Mouse (Mus musculus) kidney, embryonic 15.5 days (tissue): ENCODE results near the gene Bptf. TPM values are rescaled to one million over a fixed set of nuclear protein-coding genes. Genes with fewer than 3 reads are reported as not detected.
A peak's percentile ranks its signal among the peaks of the same experiment; 100 is the strongest.
"Not testable (repeated sequence)": the region's sequence is repeated elsewhere in the genome, so short reads cannot be mapped to it uniquely, and the experiment has no call there.

Experiments used
- ATAC-seq: fragments of 200-750 bp; cut with Nextera tagmentation; replicated peaks from 2 replicates; pipeline ENCODE4 v1.8.0; 2017; ENCODE audit warnings: moderate TSS enrichment; ENCODE audit not compliant: low FRiP score
- H3K27ac ChIP-seq: fragments of 300-500 bp; sonication (generic); 2 replicates; pipeline ENCODE4 v1.5.1; 2015; ENCODE audit warnings: mild to moderate bottlenecking, inconsistent platforms
- H3K27me3 ChIP-seq: fragments of 300-500 bp; sonication (generic); 2 replicates; pipeline ENCODE4 v1.6.1; 2015; ENCODE audit warnings: inconsistent platforms
- H3K36me3 ChIP-seq: fragments of 300-500 bp; sonication (generic); 2 replicates; pipeline ENCODE4 v1.6.1; 2015; ENCODE audit warnings: inconsistent platforms
- H3K4me1 ChIP-seq: fragments of 300-500 bp; sonication (generic); 2 replicates; pipeline ENCODE4 v1.6.1; 2015; ENCODE audit warnings: inconsistent platforms
- H3K4me2 ChIP-seq: fragments of 300-500 bp; sonication (generic); 2 replicates; pipeline ENCODE4 v1.6.1; 2015; ENCODE audit warnings: moderate library complexity, mild to moderate bottlenecking, inconsistent platforms
- H3K4me3 ChIP-seq: fragments of 300-500 bp; sonication (generic); replicated peaks from 2 replicates; pipeline ENCODE4 v1.5.1; 2015; ENCODE audit warnings: mild to moderate bottlenecking, inconsistent platforms
- H3K9ac ChIP-seq: fragments of 300-500 bp; sonication (generic); 2 replicates; pipeline ENCODE4 v1.6.1; 2015; ENCODE audit warnings: mild to moderate bottlenecking, inconsistent platforms
- H3K9me3 ChIP-seq: fragments of 300-500 bp; sonication (generic); replicated peaks from 2 replicates; pipeline ENCODE4 v1.6.1; 2016; ENCODE audit warnings: inconsistent platforms
- WGBS: fragments of 180-500 bp; shearing (Covaris S2); methylation state at CpG from one replicate; pipeline ENCODE4 v1.1.7; 2015; ENCODE audit warnings: mixed read lengths; 5-methylcytosine and 5-hydroxymethylcytosine counted together
- polyA plus RNA-seq: library from polyadenylated mRNA; unstranded; fragments of >200 nt; fragmentation: Nextera tagmentation; extraction: Ambion mirVana; gene quantifications from 2 replicates; pipeline ENCODE4 v1.2.1, GENCODE M21; 2015

The Bptf gene
- 31.4 and 35.0 TPM in 2 replicates for polyA plus RNA-seq

DNA sequence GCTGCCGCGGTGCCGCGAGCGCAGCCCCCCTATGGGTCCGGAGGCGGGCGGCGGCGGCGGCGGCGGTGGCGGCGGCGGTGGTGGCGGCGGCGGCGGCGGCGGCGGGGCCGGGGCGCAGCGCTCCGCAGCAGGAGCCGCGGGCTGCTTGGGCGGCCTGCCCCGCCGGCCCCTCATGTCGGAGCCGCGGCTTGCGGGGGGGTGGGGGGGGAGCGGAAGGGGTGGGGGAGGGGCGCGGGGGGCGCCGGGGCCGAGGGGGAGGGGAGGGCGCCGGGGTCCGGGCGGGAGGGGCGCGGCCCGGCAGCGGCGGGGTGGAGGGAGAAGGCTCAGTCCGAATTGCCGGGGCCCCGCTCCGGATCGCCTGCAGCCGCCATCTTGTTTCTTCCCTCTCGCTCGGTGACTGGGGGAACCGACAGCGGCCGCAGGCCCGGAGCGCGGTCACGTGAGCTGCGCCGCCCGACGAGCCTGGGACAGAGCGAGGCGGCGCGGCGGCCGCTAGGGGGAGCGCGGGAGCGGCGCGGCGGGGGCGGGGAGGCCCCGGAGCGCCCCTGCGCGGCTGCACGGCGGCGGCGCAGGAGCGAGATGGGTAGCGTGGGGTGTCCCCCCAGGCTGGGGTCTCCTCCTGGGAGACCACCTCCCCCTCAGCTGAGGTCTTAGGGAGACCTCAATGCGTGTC is at the start of gene Bptf:
TSS of gene Bptf (minus strand) at position 379 of the 673 bp plus-strand sequence.
- H3K27ac ChIP-seq = peak within 1 kb of the TSS; percentile 97
- H3K27me3 ChIP-seq = no peaks in the 10 kb centered on the region

DNA sequence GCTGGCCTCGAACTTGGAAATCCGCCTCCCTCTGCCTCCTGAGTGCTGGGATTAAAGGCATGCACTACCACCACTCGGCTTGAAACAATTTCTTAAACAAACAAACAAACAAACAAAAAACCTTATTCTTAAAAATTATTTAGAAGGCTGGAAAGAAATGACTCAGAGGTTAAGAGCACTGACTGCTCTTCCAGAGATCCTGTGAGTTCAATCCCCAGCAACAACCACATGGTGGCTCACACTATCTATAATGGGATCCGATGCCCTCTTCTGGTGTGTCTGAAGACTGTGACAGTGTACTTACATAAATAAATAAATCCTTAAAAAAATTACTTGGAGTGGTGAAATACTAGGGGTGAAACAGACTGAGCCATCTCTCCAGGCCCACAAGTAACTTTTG is 29.3 kb upstream of the Bptf start:
- H3K36me3 ChIP-seq = peaks cover 11% of the 10 kb centered on the region
- no peak for ATAC-seq
- H3K4me1 ChIP-seq = no peaks in the 10 kb centered on the region
- no peak overlapping the region for H3K9ac ChIP-seq
- no peaks in the 10 kb centered on the region for H3K27me3 ChIP-seq
- WGBS = 74% methylated on average over 4 of the region's 4 CpGs
- no peak overlapping the region for H3K27ac ChIP-seq
- H3K4me3 ChIP-seq = no peak overlapping the region
- H3K4me2 ChIP-seq = no peak overlapping the region
- no peaks in the 10 kb centered on the region for H3K9me3 ChIP-seq

More for the DNA sequence above, at the start of gene Bptf:
- Histone ChIP-seq H3K4me1 (peaks cover 24% of the 10 kb centered on the region), H3K4me3 (peak within 1 kb of the TSS; percentile 91), H3K9me3 (no peaks in the 10 kb centered on the region), H3K4me2 (peak within 1 kb of the TSS; percentile 90), H3K9ac (peak within 1 kb of the TSS; percentile 96), H3K36me3 (no peaks in the 10 kb centered on the region)
- peak; percentile 99 for ATAC-seq
- under 1% methylated on average over 39 of the region's 94 CpGs for WGBS

DNA sequence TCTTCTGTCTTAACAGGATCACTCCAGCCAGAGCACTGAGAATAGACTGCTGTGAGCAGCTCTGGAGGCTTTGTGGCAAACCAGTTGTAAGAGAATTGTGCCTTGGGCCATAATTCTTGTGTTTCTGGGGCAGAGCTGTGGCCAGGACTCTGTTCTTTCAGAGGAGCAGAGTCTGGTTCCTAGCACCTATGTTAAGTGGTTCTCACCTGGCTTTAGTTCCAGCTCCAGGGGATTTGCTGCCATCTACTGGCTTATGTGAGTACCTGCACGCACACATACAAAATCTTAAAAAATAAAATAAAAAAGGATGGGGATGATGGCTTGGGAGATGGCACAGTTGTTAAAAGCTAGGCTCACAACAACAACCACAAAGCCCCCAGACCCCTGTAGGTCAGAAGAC is 27.1 kb upstream of the Bptf start:
- Histone ChIP-seq H3K4me1 (no peaks in the 10 kb centered on the region), H3K27ac (no peak overlapping the region), H3K9me3 (no peaks in the 10 kb centered on the region), H3K4me3 (no peak overlapping the region), H3K27me3 (no peaks in the 10 kb centered on the region), H3K9ac (no peak overlapping the region), H3K36me3 (no peaks in the 10 kb centered on the region), H3K4me2 (no peak overlapping the region)
- no peak for ATAC-seq
- 47% methylated on average over 1 of the region's 1 CpGs for WGBS

DNA sequence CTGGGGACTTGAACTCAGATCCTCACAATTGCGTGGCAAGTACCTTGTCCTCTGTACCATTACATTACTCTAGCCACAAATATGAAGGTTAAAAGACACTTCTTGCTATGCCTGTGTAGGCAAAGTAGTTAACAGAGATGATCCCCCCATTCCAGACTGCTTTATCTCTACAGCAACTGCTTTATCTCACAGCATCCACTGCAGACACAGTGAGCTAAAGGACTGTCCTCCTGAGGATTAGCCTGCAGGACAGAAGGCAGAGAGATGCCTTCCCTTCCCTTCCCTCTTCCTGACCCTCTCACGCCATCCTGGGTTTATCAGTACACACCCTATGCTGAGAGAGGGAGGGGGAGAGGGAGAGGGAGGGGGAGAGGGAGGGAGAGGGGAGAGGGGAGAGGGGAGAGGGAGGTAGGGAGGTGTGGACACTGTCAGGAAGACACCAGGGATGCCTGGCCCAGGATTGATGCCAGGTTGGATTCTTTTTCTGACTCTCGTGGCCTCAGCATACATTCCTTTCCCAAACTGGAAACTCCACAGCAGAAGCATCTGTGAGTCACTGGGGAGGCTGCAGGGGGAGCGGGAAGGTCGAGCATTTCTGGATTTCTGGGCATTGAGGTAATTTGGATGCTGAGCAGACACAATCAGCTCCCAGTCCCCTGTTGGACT is 25.2 kb upstream of the Bptf start:
- no peak overlapping the region for H3K4me3 ChIP-seq
- no peaks in the 10 kb centered on the region for H3K4me1 ChIP-seq
- no peaks in the 10 kb centered on the region for H3K9me3 ChIP-seq
- no peak overlapping the region for H3K4me2 ChIP-seq
- H3K27ac ChIP-seq = no peak overlapping the region
- H3K9ac ChIP-seq = no peak overlapping the region
- no peak for ATAC-seq
- H3K27me3 ChIP-seq = no peaks in the 10 kb centered on the region
- WGBS = 47% methylated on average over 5 of the region's 5 CpGs
- H3K36me3 ChIP-seq = no peaks in the 10 kb centered on the region

DNA sequence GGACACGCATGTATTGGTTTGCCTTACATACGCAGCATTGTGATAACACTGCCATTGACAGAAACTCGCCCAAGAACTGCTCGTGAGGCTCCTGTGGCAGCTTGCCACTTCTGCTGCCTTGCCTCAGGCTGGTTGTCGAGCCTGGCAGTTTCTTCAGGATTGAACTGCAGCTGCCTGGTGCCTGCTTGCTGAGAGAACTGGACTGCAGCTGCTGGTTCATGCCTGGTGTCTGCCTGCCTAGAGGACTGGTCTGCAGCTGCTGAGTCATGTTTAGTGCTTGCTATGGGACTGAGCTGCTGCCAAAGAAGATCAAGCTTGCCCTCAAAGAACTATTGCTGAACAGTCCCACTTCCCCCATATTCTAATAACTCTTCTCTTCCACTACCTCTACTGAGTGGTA is 23.4 kb upstream of the Bptf start:
- no peak overlapping the region for H3K9ac ChIP-seq
- H3K27ac ChIP-seq = no peak overlapping the region
- no peak overlapping the region for H3K4me3 ChIP-seq
- no peaks in the 10 kb centered on the region for H3K36me3 ChIP-seq
- no peaks in the 10 kb centered on the region for H3K9me3 ChIP-seq
- no peak for ATAC-seq
- no peak overlapping the region for H3K4me2 ChIP-seq
- H3K4me1 ChIP-seq = no peaks in the 10 kb centered on the region
- H3K27me3 ChIP-seq = no peaks in the 10 kb centered on the region
- 88% methylated on average over 5 of the region's 5 CpGs for WGBS

DNA sequence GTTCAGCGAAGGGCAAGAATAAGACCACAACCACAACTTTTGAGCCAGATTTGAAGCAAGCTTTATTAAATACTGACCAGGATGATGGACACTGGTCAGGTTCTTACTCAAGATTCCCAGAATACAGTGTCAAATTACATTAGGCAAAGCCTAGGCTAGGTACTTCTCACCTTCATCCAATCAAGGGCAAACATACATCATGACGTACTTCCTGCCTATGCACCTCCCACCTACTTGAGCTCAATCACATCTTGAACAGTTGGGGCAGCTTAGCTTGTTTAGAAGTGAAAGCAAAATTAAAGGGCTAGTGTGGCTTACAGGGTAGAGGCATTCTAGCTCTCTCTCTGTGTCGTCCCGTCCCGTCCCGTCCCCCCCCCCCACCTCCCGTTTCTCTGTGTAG is 22.5 kb upstream of the Bptf start:
- 82% methylated on average over 7 of the region's 7 CpGs for WGBS

DNA sequence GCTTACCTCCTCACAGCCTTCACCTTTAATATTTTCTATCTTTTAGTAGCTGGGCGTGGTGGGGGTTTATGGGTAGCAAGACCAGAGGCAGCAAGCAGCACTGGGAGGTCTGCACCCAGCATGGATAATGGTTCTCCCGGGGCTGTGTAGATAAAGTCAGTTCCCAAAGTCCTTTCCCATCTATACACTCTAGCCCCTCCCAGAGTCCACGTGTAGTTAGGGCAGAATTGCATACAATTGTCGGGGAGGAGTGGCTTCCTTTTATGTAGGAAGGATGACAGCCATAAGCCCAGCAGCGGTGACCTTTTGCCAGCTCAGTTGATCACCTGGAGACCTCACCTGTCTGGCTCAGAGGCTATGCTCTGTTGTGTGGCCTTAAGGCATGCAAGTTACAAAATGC is 21.7 kb upstream of the Bptf start:
- no peaks in the 10 kb centered on the region for H3K9me3 ChIP-seq
- no peak overlapping the region for H3K9ac ChIP-seq
- H3K4me3 ChIP-seq = no peak overlapping the region
- 68% methylated on average over 5 of the region's 5 CpGs for WGBS
- no peaks in the 10 kb centered on the region for H3K36me3 ChIP-seq
- ATAC-seq = no peak
- H3K4me1 ChIP-seq = no peaks in the 10 kb centered on the region
- no peak overlapping the region for H3K27ac ChIP-seq
- H3K27me3 ChIP-seq = no peaks in the 10 kb centered on the region
- no peak overlapping the region for H3K4me2 ChIP-seq

More for the DNA sequence above, 22.5 kb upstream of the Bptf start:
- Histone ChIP-seq H3K4me2 (no peak overlapping the region), H3K4me3 (no peak overlapping the region), H3K9me3 (no peaks in the 10 kb centered on the region), H3K27me3 (no peaks in the 10 kb centered on the region), H3K4me1 (no peaks in the 10 kb centered on the region), H3K9ac (no peak overlapping the region), H3K27ac (no peak overlapping the region), H3K36me3 (no peaks in the 10 kb centered on the region)
- ATAC-seq = no peak

DNA sequence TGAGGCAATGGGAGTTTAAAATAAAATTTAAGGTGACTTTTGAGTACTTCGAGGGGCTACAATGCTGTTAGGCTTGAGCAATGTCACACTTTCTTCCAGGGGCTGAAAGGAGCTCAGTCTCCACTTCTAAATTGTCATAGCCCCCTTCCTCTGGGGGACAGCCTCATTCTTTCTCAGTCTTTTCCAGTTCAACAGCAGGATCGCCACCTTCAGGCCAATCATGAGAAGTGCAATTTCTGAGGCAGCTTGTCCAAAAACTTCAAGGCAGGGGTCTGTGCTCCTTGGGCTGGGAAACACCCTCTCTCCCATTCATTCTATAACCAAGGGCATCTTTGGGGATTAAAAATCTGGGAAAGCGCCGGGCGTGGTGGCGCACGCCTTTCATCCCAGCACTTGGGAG is 19.9 kb upstream of the Bptf start:
- H3K4me1 ChIP-seq = no peaks in the 10 kb centered on the region
- ATAC-seq = no peak
- H3K9me3 ChIP-seq = no peaks in the 10 kb centered on the region
- H3K4me2 ChIP-seq = no peak overlapping the region
- 77% methylated on average over 7 of the region's 7 CpGs for whole genome bisulfite sequencing
- H3K36me3 ChIP-seq = no peaks in the 10 kb centered on the region
- no peak overlapping the region for H3K27ac ChIP-seq
- no peak overlapping the region for H3K9ac ChIP-seq
- H3K27me3 ChIP-seq = no peaks in the 10 kb centered on the region
- H3K4me3 ChIP-seq = no peak overlapping the region

DNA sequence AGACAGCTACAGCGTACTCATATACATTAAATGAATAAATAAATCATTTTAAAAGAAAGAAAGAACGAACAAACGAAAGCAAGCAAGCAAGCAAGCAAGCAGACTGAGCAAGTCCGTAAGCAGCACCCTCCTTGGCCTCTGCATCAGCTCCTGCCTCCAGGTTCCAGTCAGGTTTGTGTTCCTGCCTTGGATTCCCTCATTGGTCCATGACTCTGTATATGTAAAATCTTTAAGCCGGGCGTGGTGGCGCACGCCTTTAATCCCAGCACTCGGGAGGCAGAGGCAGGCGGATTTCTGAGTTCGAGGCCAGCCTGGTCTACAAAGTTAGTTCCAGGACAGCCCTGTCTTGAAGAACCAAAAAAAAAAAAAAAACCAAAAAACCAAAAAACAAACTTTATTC is 12.0 kb upstream of the Bptf start:
- 91% methylated on average over 11 of the region's 11 CpGs for WGBS
- H3K4me3 ChIP-seq, ATAC-seq: not testable (repeated sequence)

DNA sequence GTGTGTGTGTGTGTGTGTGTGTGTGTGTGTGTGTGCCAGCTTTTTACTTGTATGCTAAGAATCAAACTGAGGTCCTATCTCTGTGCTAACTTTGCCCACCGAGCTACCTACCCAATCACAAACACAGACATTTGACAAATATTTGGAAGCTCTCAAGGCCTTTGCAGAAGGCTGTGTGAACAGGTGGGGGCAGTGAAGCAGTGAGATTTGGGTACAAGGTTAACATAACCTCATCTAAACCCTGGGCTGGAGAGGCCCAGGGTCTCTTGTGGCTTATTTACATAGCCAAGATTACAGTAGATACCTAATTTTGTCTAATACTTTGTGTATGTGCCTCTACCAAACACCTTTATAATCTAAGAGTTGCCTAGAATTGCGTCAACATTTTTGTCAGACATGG is 10.5 kb upstream of the Bptf start:
- Histone ChIP-seq H3K4me3 (no peak overlapping the region), H3K4me2 (no peak overlapping the region), H3K9me3 (no peaks in the 10 kb centered on the region), H3K27me3 (no peaks in the 10 kb centered on the region), H3K27ac (no peak overlapping the region), H3K9ac (no peak overlapping the region), H3K4me1 (no peaks in the 10 kb centered on the region), H3K36me3 (no peaks in the 10 kb centered on the region)
- ATAC-seq = no peak
- WGBS = 88% methylated on average over 2 of the region's 2 CpGs

More for the DNA sequence above, 12.0 kb upstream of the Bptf start:
- H3K27me3 ChIP-seq, H3K4me2 ChIP-seq, H3K36me3 ChIP-seq, H3K27ac ChIP-seq, H3K4me1 ChIP-seq, H3K9me3 ChIP-seq, H3K9ac ChIP-seq: not testable (repeated sequence)

DNA sequence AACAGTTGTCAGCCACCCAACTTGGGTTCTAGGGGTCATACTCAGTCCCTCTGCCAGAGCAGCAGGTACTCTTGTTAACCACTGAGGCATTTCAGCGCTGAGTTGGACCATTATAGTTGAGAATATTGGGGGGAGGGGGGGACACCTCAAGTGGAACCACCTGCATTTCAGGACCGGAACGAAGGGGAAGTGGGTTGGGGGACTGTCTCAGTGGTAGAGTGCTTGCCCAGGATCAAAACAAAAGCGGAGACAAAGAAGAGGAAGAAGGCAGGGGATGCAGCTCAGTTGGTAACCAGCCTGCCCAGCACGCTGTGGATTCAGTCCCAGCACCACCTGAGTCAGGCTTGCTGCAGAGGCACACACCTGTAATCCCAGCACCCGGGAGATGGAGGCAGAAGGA is 8.8 kb upstream of the Bptf start:
- 24% methylated on average over 6 of the region's 6 CpGs for WGBS
- Histone ChIP-seq H3K36me3 (no peaks in the 10 kb centered on the region), H3K9ac (no peak overlapping the region), H3K27ac (no peak overlapping the region), H3K4me2 (no peak overlapping the region), H3K4me1 (no peaks in the 10 kb centered on the region), H3K4me3 (no peak overlapping the region), H3K27me3 (no peaks in the 10 kb centered on the region), H3K9me3 (no peaks in the 10 kb centered on the region)
- ATAC-seq = no peak

DNA sequence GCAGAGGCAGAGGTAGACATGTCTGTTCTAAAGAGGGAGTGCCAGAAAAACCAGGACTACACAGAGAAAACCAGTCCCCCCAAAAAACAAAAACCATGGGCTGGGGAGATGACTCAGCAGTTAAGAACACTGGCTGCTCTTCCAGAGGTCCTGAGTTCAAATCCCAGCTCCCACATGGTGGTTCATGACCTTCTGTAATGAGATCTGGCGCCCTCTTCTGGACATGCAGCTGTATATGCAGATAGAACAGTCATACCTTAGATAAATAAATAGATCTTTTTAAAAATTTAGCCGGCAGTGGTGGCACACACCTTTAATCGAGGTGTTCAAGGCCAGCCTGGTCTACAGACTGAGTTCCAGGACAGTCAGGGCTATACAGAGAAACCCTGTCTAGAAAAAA is 6.7 kb upstream of the Bptf start:
- ATAC-seq = no peak
- no peak overlapping the region for H3K27ac ChIP-seq
- H3K9ac ChIP-seq = no peak overlapping the region
- H3K4me2 ChIP-seq = no peak overlapping the region
- no peaks in the 10 kb centered on the region for H3K27me3 ChIP-seq
- H3K36me3 ChIP-seq = no peaks in the 10 kb centered on the region
- no peaks in the 10 kb centered on the region for H3K4me1 ChIP-seq
- WGBS = 79% methylated on average over 3 of the region's 3 CpGs
- H3K9me3 ChIP-seq = no peaks in the 10 kb centered on the region
- H3K4me3 ChIP-seq = no peak overlapping the region

DNA sequence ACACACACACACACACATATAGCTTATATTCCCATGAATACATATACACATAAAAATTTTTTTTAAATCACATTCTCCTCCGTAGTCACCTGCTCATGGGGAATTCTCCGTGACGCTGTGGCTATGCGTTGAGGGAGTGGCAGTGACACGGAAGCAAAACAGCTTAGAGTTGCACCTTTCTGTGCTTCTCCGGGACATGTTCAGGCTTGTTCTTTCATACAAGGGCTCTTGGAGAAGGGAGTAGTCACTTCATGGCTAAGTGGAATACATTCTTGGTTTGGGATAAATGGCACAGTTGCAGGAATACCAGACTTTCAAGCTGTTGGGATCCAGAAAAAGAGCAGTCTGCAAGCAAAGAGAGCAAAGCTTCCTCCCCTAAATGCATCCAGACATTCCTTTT is 5.7 kb upstream of the Bptf start:
- Histone ChIP-seq H3K36me3 (no peaks in the 10 kb centered on the region), H3K4me1 (peaks cover 3% of the 10 kb centered on the region; the same call in 1 of the 2 replicates), H3K4me3 (no peak overlapping the region), H3K9ac (no peak overlapping the region), H3K27ac (no peak overlapping the region), H3K27me3 (no peaks in the 10 kb centered on the region), H3K9me3 (no peaks in the 10 kb centered on the region), H3K4me2 (no peak overlapping the region)
- WGBS = 95% methylated on average over 6 of the region's 6 CpGs
- no peak for ATAC-seq
